Mouse (Mus musculus): ENCODE data around the gene Mpp3. TPM values are rescaled to one million over a fixed set of nuclear protein-coding genes. Genes with fewer than 3 reads are reported as not detected.
A peak's percentile ranks its signal among the peaks of the same experiment; 100 is the strongest.

Mpp3 gene
- polyA plus RNA-seq, 1 experiment from 2014 or later = 10.2 TPM

- Histone ChIP-seq H3K4me3 (no peak overlapping the region), H3K9me3 (no peaks in the 10 kb centered on the region), H3K9ac (no peak overlapping the region), H3K36me3 (peaks cover 8% of the 10 kb centered on the region), H3K27ac (no peak overlapping the region), H3K4me1 (peaks cover 24% of the 10 kb centered on the region), H3K27me3 (no peaks in the 10 kb centered on the region), H3K4me2 (replicated peaks) (peak overlapping the region; percentile 82; the same call in 1 of the 2 replicates)
- 81% methylated on average over 4 of the region's 4 CpGs for WGBS
- no peak for ATAC-seq (ENCODE audit: low FRiP score, low read depth)
Measured at GRCm38 (mm10) chr11:102024875-102025274, 3.4 kb downstream of the Mpp3 start.

DNA sequence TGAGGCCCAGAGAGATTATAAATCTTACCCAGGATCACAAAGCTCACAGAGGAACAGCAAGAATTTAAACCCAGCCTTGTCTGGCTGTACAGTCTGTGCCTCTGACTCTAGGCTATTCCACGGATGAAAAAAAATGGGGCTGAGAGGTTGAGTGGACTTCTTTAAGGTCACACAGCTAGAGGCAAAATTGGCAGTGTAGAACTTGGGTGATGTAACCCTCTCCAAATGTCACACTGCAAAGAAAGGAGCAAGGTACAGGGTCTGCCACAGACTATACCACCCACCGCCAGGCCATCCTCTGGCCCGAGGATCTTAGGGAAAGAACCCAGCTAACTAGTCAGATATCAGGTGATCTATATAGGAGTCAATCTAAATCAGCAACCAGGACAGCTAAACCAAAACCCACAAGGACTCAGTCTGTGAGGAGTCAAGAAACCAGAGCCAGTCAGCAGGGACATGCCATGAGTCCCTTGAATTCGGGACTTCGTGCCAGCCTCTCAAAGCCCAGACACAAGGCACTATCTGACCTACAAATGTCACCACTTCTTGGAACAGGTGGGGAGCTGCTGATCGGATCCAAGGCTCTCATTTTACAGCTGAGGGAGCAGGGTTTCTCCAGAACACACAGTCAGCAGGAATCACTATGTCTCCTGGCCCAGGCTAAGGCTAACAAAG, 4.0 kb downstream of the Mpp3 start:
- Histone ChIP-seq H3K27me3 (no peaks in the 10 kb centered on the region), H3K9me3 (no peaks in the 10 kb centered on the region), H3K4me1 (peaks cover 24% of the 10 kb centered on the region), H3K4me3 (no peak overlapping the region), H3K27ac (no peak overlapping the region), H3K4me2 (replicated peaks) (no peak overlapping the region), H3K9ac (no peak overlapping the region), H3K36me3 (peaks cover 8% of the 10 kb centered on the region)
- WGBS = 80% methylated on average over 6 of the region's 6 CpGs
- no peak for ATAC-seq (ENCODE audit: low FRiP score, low read depth)

- WGBS = 86% methylated on average over 13 of the region's 13 CpGs
- Histone ChIP-seq H3K27ac (no peak overlapping the region), H3K4me3 (no peak overlapping the region), H3K27me3 (no peaks in the 10 kb centered on the region), H3K36me3 (peaks cover 11% of the 10 kb centered on the region), H3K9ac (no peak overlapping the region; the same call in 1 of the 2 replicates), H3K4me1 (peaks cover 24% of the 10 kb centered on the region), H3K9me3 (no peaks in the 10 kb centered on the region), H3K4me2 (replicated peaks) (no peak overlapping the region)
- ATAC-seq (ENCODE audit: low FRiP score, low read depth) = no peak
Measured at GRCm38 (mm10) chr11:102023406-102023805, 4.9 kb downstream of the Mpp3 start.

DNA sequence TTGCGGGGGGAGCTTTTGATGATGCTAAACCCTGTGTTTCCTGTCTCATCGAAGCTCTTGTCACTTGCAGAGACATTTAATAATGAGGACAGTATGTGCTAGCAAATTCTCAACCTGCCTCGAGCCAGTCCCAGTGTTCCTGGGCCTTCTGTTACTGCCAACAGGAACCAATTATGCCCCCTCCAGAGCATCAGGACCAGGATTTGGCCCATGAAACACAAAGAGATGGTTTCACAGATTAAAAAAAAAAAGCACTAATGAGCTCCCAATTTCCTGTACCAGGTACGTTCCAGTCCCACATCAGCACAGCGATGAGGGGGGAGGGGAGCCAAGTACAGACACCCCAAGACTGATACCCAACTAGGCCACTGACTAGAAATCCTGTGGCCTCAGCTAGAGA, 7.1 kb downstream of the Mpp3 start:
- Histone ChIP-seq H3K9ac (no peak overlapping the region), H3K36me3 (peaks cover 25% of the 10 kb centered on the region), H3K4me3 (no peak overlapping the region), H3K4me1 (peaks cover 13% of the 10 kb centered on the region), H3K9me3 (no peaks in the 10 kb centered on the region), H3K27me3 (no peaks in the 10 kb centered on the region), H3K4me2 (replicated peaks) (no peak overlapping the region), H3K27ac (no peak overlapping the region)
- WGBS = 52% methylated on average over 5 of the region's 5 CpGs
- no peak for ATAC-seq (ENCODE audit: low FRiP score, low read depth)

DNA sequence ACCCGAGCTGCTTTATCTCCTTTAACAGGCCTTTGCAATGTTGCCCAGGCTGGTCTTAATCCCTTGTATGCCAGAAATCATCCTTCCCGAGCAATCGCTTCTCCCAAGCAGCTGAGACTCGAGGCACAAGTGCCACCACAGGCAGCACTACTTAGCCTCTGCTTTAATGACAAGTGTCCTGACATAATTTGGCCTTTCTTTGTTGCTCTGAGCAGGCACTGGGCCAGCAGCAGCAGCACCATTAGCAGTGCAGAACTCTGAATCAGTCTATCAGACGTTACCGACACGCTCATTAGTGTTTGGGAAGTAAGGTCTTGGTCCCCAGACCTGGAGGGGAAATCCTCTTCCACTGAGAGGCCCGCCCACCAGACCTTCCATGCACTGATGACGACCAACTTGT, 8.5 kb downstream of the Mpp3 start:
- H3K4me1 ChIP-seq = no peaks in the 10 kb centered on the region
- H3K27ac ChIP-seq = no peak overlapping the region
- H3K36me3 ChIP-seq = peaks cover 30% of the 10 kb centered on the region
- 79% methylated on average over 9 of the region's 9 CpGs for WGBS
- no peaks in the 10 kb centered on the region for H3K27me3 ChIP-seq
- H3K4me2 ChIP-seq (replicated peaks) = no peak overlapping the region
- H3K9me3 ChIP-seq = no peaks in the 10 kb centered on the region
- no peak overlapping the region for H3K4me3 ChIP-seq
- no peak overlapping the region for H3K9ac ChIP-seq
- ATAC-seq (ENCODE audit: low FRiP score, low read depth) = no peak

DNA sequence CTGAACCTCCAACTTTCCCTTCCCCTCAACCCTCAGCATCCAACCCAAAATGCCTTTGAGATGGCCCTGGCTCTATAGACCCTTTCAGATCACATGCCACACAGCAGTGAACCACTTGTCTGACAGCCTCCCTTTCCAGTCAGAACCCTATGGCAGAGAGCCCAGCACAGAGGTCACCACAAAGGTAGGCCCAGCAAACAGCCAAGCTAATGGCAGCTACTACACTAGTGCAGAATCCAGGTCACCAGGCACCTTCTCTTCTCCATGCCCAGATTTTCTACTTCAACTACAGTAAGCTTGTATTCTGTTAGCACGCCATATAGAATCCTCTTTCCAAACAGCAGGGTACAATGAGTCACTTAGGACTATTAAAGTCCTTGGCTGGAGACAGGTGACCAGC, 12.1 kb downstream of the Mpp3 start:
- no peak overlapping the region for H3K4me2 ChIP-seq (replicated peaks)
- WGBS = 76% methylated on average over 1 of the region's 1 CpGs
- peaks cover 46% of the 10 kb centered on the region for H3K36me3 ChIP-seq

DNA sequence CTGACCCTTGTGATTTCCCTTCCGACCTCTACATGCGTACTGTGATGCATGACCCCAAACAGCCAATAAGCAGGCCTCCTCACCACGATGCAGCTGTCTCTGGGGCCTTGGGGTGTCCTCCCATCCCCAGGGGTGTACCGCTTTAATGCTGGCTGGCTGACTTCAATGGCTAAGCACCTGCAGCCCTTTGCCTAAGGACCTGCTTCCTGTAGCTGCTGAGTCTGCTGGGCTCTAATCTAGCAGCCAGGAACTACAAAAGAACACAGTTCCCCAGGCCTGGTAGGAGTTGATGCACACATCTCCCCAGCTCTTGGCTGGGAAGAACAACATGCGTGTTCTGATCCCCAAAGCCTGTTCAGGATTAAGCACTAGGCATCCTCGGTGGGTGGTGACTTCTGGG, 12.8 kb downstream of the Mpp3 start:
- Histone ChIP-seq H3K36me3 (peaks cover 46% of the 10 kb centered on the region), H3K4me2 (replicated peaks) (no peak overlapping the region), H3K4me3 (no peak overlapping the region), H3K9me3 (no peaks in the 10 kb centered on the region), H3K9ac (no peak overlapping the region), H3K27me3 (no peaks in the 10 kb centered on the region), H3K27ac (no peak overlapping the region), H3K4me1 (peaks cover 2% of the 10 kb centered on the region; the same call in 1 of the 2 replicates)
- 58% methylated on average over 6 of the region's 6 CpGs for WGBS
- no peak for ATAC-seq (ENCODE audit: low FRiP score, low read depth)

More for the DNA sequence above, 12.1 kb downstream of the Mpp3 start:
- Histone ChIP-seq H3K4me1 (no peaks in the 10 kb centered on the region), H3K9ac (no peak overlapping the region), H3K27me3 (no peaks in the 10 kb centered on the region), H3K4me3 (no peak overlapping the region), H3K9me3 (no peaks in the 10 kb centered on the region), H3K27ac (no peak overlapping the region)
- no peak for ATAC-seq (ENCODE audit: low FRiP score, low read depth)

GRCm38 (mm10) chr11:102013201-102013600, 15.1 kb downstream of the Mpp3 start:
- Histone ChIP-seq H3K36me3 (peaks cover 51% of the 10 kb centered on the region), H3K4me1 (peaks cover 14% of the 10 kb centered on the region; the same call in 1 of the 2 replicates), H3K9ac (no peak overlapping the region), H3K4me2 (replicated peaks) (no peak overlapping the region), H3K4me3 (no peak overlapping the region), H3K27ac (no peak overlapping the region), H3K9me3 (no peaks in the 10 kb centered on the region), H3K27me3 (no peaks in the 10 kb centered on the region)
- no peak for ATAC-seq (ENCODE audit: low FRiP score, low read depth)
- WGBS = 90% methylated on average over 8 of the region's 8 CpGs

DNA sequence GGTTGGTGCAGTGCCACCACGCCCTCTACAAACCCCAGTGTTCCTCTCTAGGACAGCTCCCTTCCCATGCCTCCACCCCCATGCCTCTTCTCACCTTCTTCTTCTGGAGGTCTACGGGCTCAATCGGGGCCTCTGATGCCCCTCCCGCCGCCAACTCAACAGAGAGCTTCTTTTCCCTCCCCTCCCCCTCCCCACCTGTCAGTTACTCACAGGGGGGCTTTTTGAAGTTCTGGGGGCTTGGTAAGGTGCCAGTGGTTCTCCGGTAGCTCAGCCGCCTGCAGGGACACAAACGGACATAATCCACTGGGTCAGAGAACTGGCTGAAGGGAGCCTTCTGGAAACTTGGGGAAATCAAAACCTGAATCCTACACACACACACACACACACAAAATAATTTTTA, 16.8 kb downstream of the Mpp3 start:
- Histone ChIP-seq H3K36me3 (peaks cover 53% of the 10 kb centered on the region), H3K4me3 (no peak overlapping the region), H3K9ac (no peak overlapping the region), H3K4me2 (replicated peaks) (no peak overlapping the region), H3K4me1 (peaks cover 14% of the 10 kb centered on the region; the same call in 1 of the 2 replicates), H3K27me3 (no peaks in the 10 kb centered on the region), H3K27ac (no peak overlapping the region), H3K9me3 (no peaks in the 10 kb centered on the region)
- ATAC-seq (ENCODE audit: low FRiP score, low read depth) = no peak
- WGBS = 75% methylated on average over 8 of the region's 8 CpGs

DNA sequence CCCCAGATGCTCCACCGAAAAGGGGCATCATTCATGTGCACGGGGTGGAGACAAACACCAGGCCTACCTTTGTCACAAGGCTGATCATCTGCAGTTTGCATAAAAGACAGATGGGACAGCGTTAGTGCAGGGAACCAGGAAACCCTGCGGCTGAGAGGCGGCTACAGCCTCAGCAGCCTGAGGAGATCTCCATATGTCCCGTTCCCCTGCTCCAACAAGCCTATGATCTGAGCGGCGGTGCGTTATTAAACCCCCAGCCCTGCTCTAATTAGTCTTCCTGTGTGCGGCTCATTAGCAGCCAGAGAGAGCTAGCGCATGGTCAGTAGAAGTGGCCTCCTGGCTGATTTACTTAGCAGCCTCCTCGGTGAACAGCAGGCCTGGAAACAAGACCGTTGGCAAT, 18.1 kb downstream of the Mpp3 start:
- Histone ChIP-seq H3K27ac (peak overlapping the region; percentile 48; the same call in 1 of the 2 replicates), H3K4me3 (no peak overlapping the region), H3K4me1 (peaks cover 14% of the 10 kb centered on the region; the same call in 1 of the 2 replicates), H3K9ac (peak overlapping the region; percentile 3; the same call in 1 of the 2 replicates), H3K9me3 (no peaks in the 10 kb centered on the region), H3K27me3 (no peaks in the 10 kb centered on the region), H3K4me2 (replicated peaks) (0 out of 2 replicates have a peak overlapping the region, but pooled peaks have one; percentile 2), H3K36me3 (peaks cover 58% of the 10 kb centered on the region)
- ATAC-seq (ENCODE audit: low FRiP score, low read depth) = no peak
- 23% methylated on average over 13 of the region's 13 CpGs for WGBS

GRCm38 (mm10) chr11:102008954-102009637, 19.2 kb downstream of the Mpp3 start:
- H3K4me3 ChIP-seq = no peak overlapping the region
- H3K9ac ChIP-seq = no peak overlapping the region
- H3K4me2 ChIP-seq (replicated peaks) = no peak overlapping the region
- H3K27me3 ChIP-seq = no peaks in the 10 kb centered on the region
- 86% methylated on average over 15 of the region's 15 CpGs for WGBS
- H3K27ac ChIP-seq = no peak overlapping the region
- H3K4me1 ChIP-seq = peaks cover 14% of the 10 kb centered on the region; the same call in 1 of the 2 replicates
- ATAC-seq (ENCODE audit: low FRiP score, low read depth) = no peak
- H3K36me3 ChIP-seq = peaks cover 60% of the 10 kb centered on the region
- H3K9me3 ChIP-seq = no peaks in the 10 kb centered on the region

GRCm38 (mm10) chr11:102008372-102008771, 19.9 kb downstream of the Mpp3 start:
- Histone ChIP-seq H3K4me1 (peaks cover 14% of the 10 kb centered on the region; the same call in 1 of the 2 replicates), H3K27ac (no peak overlapping the region), H3K9me3 (no peaks in the 10 kb centered on the region), H3K4me2 (replicated peaks) (no peak overlapping the region), H3K9ac (no peak overlapping the region), H3K27me3 (no peaks in the 10 kb centered on the region), H3K36me3 (peaks cover 63% of the 10 kb centered on the region), H3K4me3 (no peak overlapping the region)
- no peak for ATAC-seq (ENCODE audit: low FRiP score, low read depth)
- WGBS = 85% methylated on average over 8 of the region's 8 CpGs
